Mouse (Mus musculus) embryonic facial prominence, embryonic 13.5 days (tissue): Measurements from ENCODE around the gene Fam129c. TPM values are rescaled to one million over a fixed set of nuclear protein-coding genes. Genes with fewer than 3 reads are reported as not detected.
A peak's percentile ranks its signal among the peaks of the same experiment; 100 is the strongest.

Experiments used
- ATAC-seq: fragments of 200-750 bp; cut with Nextera tagmentation; 2 replicates; pipeline ENCODE4 v1.8.0; 2017; ENCODE audit warnings: low read depth; ENCODE audit not compliant: insufficient number of reproducible peaks, insufficient read depth, low FRiP score, low TSS enrichment
- H3K27ac ChIP-seq: fragments of 300-500 bp; sonication (generic); 2 replicates; pipeline ENCODE4 v1.5.1; 2015; ENCODE audit warnings: moderate library complexity, mild to moderate bottlenecking, inconsistent platforms
- H3K27me3 ChIP-seq: fragments of 300-500 bp; sonication (generic); 2 replicates; pipeline ENCODE4 v1.6.1; 2015; ENCODE audit warnings: mild to moderate bottlenecking, inconsistent platforms
- H3K36me3 ChIP-seq: fragments of 300-500 bp; sonication (generic); 2 replicates; pipeline ENCODE4 v1.6.1; 2015; ENCODE audit warnings: mild to moderate bottlenecking, inconsistent platforms
- H3K4me1 ChIP-seq: fragments of 300-500 bp; sonication (generic); 2 replicates; pipeline ENCODE4 v1.6.1; 2015; ENCODE audit warnings: inconsistent platforms
- H3K4me2 ChIP-seq: fragments of 300-500 bp; sonication (generic); 2 replicates; pipeline ENCODE4 v1.6.1; 2015; ENCODE audit warnings: moderate library complexity, mild to moderate bottlenecking, inconsistent platforms
- H3K4me3 ChIP-seq: fragments of 300-500 bp; sonication (generic); 2 replicates; pipeline ENCODE4 v1.5.1; 2015; ENCODE audit warnings: mild to moderate bottlenecking, inconsistent platforms
- H3K9ac ChIP-seq: fragments of 300-500 bp; sonication (generic); 2 replicates; pipeline ENCODE4 v1.6.1; 2015; ENCODE audit warnings: mild to moderate bottlenecking, inconsistent platforms
- H3K9me3 ChIP-seq: fragments of 300-500 bp; sonication (generic); 2 replicates; pipeline ENCODE4 v1.6.1; 2016; ENCODE audit warnings: inconsistent platforms
- WGBS: fragments of 180-500 bp; shearing (Covaris S2); methylation state at CpG from one replicate; pipeline ENCODE4 v1.1.7; 2015; ENCODE audit warnings: mixed read lengths; 5-methylcytosine and 5-hydroxymethylcytosine counted together
- polyA plus RNA-seq: library from polyadenylated mRNA; unstranded; fragments of >200 nt; fragmentation: Nextera tagmentation; extraction: Ambion mirVana; gene quantifications from 2 replicates; pipeline ENCODE4 v1.2.1, GENCODE M21; 2015

Fam129c gene
- polyA plus RNA-seq, 1 experiment from 2014 or later, result 4.8 TPM

DNA sequence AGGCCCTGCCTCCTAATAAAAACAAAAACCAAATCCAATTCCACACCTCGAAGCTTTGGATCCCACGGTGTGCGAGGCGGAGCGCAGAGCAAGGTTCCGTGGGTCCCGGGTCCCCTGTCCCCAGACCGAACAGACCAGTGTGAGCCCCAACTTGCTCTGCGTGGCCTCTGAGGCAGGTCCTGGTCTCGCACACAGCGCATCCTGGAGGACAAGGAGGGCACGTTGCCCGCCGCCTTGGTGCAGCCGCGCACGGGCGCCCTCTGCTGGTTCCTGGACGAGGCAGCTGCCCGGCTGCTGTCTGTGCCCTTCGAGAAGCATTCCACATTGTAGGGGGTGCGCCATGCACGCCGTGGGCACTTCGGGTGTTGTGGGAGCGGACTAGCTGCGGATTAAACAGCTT lies 1.6 kb upstream of the Fam129c start:
- Histone ChIP-seq H3K27me3 (peaks cover 11% of the 10 kb centered on the region), H3K9me3 (no peaks in the 10 kb centered on the region), H3K4me1 (peaks cover 29% of the 10 kb centered on the region), H3K27ac (no peak overlapping the region), H3K36me3 (peaks cover 16% of the 10 kb centered on the region), H3K9ac (0 out of 2 replicates have a peak overlapping the region, but pooled peaks have one; percentile 27), H3K4me3 (no peak overlapping the region), H3K4me2 (peak overlapping the region; percentile 31)
- no peak for ATAC-seq
- WGBS, result 9% methylated on average over 27 of the region's 27 CpGs

DNA sequence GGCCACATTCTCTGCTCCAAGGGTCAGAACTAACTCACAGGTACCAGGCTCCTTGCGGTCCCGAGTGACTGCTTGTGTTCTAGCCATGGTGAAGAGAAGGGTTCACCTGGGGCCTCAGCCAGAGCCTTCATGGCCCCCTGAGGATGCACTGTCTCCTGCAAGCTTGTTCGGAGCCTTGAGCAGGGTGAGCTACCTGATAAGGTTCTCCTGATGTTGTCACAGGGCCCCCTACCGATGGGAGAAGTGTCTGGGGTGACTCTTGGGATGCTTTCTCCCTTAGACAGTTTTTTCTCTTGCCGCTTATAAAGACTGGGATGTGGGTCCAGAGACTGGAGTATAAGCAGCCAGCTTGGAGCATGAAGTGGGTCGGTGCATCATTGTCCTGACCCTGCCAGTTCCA lies 1.1 kb upstream of the Fam129c start:
- WGBS, result 53% methylated on average over 6 of the region's 6 CpGs
- no peak overlapping the region for H3K4me3 ChIP-seq
- ATAC-seq, result no peak

DNA sequence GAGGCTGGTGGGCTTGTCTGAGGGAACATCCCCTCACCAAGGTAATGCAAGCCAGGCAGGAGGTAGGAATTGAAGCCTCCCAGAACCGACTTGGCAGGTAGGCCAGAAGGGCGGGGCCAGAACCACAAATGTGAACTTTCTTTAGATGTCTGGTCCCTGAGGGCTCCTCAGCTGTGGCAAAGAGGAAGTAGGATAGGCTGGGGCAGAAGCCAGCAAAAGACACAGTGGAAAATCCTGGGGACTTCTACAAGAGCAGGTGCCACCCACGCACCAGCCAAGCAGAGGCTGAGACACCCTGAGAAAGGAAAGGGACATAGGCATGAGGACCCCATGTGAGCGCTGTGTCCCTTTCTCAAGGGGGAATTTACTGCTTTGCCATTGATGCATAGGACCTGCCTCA lies 650 bp upstream of the Fam129c start:
- H3K4me1 ChIP-seq, result peaks cover 25% of the 10 kb centered on the region
- no peak for ATAC-seq
- no peak overlapping the region for H3K27ac ChIP-seq
- peaks cover 18% of the 10 kb centered on the region for H3K27me3 ChIP-seq
- H3K9me3 ChIP-seq, result no peaks in the 10 kb centered on the region
- peaks cover 16% of the 10 kb centered on the region for H3K36me3 ChIP-seq
- 75% methylated on average over 4 of the region's 4 CpGs for whole genome bisulfite sequencing
- H3K4me2 ChIP-seq, result no peak overlapping the region
- H3K4me3 ChIP-seq, result no peak overlapping the region
- H3K9ac ChIP-seq, result no peak overlapping the region

More for the DNA sequence above, 1.1 kb upstream of the Fam129c start:
- H3K4me2 ChIP-seq, result peak overlapping the region; percentile 31
- H3K36me3 ChIP-seq, result peaks cover 16% of the 10 kb centered on the region
- H3K9me3 ChIP-seq, result no peaks in the 10 kb centered on the region
- H3K27ac ChIP-seq, result no peak overlapping the region
- peaks cover 14% of the 10 kb centered on the region for H3K27me3 ChIP-seq
- H3K9ac ChIP-seq, result 0 out of 2 replicates have a peak overlapping the region, but pooled peaks have one; percentile 27
- peaks cover 23% of the 10 kb centered on the region for H3K4me1 ChIP-seq

DNA sequence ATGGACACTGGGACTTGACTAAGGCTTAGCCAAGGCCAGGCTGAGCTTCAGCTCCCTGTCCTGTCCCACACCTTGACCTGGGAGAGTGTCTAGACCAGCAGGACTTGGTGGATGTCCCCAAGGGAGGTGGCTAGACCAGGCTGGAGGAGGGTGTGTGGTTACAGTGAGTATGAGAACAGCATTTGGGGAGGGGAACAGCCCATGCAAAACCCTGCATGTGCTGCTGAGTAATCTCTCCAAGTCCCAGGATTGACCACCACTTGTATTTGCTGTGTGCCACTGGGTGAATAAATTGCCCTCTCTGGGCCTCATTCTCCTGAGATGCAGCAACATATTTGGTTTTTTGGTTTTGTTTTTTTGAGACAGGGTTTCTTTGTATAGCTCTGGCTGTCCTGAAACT lies 927 bp downstream of the Fam129c start:
- ATAC-seq, result no peak
- no peaks in the 10 kb centered on the region for H3K9me3 ChIP-seq

DNA sequence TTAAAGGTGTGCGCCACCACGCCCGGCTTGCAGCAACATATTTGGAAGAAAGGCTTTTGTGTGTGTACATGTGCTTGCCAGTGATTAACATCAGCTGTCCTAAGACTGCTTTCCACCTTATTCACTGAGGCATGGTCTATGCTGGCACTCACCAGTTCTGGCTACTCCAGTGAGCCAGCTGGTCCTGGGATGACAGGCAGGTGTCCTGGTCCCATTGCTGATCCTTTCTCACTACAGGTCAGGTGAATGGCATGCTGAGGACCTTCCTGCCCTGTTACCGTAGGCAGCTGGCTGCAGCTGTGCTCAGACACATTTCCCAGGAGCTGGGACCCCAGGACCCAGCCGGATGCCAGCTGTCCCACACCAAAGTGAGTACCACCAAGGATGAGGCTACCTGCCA lies 1.4 kb downstream of the Fam129c start:
- H3K4me3 ChIP-seq, result no peak overlapping the region
- H3K4me1 ChIP-seq, result peaks cover 33% of the 10 kb centered on the region
- H3K27ac ChIP-seq, result no peak overlapping the region
- peaks cover 16% of the 10 kb centered on the region for H3K36me3 ChIP-seq
- H3K9me3 ChIP-seq, result no peaks in the 10 kb centered on the region
- H3K9ac ChIP-seq, result no peak overlapping the region
- H3K27me3 ChIP-seq, result peaks cover 39% of the 10 kb centered on the region
- H3K4me2 ChIP-seq, result no peak overlapping the region
- ATAC-seq, result no peak
- 93% methylated on average over 5 of the region's 5 CpGs for WGBS

More for the DNA sequence above, 927 bp downstream of the Fam129c start:
- no peak overlapping the region for H3K4me3 ChIP-seq
- H3K36me3 ChIP-seq, result peaks cover 16% of the 10 kb centered on the region
- H3K9ac ChIP-seq, result no peak overlapping the region
- H3K27ac ChIP-seq, result no peak overlapping the region
- peaks cover 34% of the 10 kb centered on the region for H3K27me3 ChIP-seq
- no peak overlapping the region for H3K4me2 ChIP-seq
- H3K4me1 ChIP-seq, result peaks cover 32% of the 10 kb centered on the region

DNA sequence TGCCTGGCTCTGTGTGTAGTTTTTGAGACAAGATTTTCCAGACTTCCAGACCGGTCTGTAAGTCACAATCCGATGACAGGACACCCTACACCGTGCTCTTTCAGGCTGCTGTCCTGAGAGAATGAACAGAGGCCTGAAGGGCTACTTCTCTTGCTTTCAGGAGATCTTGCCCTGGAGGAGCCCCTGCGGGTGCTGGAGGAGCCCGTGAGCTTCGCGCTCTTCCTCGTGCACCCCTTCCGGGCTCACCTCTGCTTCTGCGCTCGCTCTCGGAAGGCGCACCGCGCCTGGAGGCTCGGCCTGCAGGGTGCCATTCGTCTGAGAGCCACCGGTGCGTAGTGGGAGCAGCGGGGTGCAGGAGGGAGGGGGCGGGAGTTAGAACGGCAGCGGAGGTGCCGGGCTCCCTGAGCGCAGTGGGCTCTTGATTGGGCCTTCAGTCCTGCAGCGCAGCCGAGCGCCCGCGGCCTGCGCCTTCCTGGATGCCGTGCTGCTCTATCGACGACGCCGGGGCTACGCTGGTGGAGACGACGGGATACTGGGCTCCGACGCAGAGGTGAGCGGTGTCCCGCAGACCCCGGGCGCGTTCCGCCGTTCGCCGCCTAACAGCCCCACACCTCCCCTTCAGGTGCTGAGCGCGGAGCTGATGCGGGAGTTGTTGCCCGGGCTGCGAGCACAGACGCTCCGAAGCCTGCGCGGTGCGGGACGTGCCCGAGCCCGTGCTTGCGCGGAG lies 4.7 kb downstream of the Fam129c start:
- peak; percentile 27 for ATAC-seq
- Histone ChIP-seq H3K4me2 (peak overlapping the region; percentile 83), H3K27me3 (peaks cover 44% of the 10 kb centered on the region), H3K9me3 (no peaks in the 10 kb centered on the region), H3K27ac (no peak overlapping the region), H3K4me1 (peaks cover 21% of the 10 kb centered on the region), H3K36me3 (peaks cover 9% of the 10 kb centered on the region; the same call in 1 of the 2 replicates), H3K4me3 (peak overlapping the region; percentile 46), H3K9ac (peak overlapping the region; percentile 66)
- 2% methylated on average over 65 of the region's 65 CpGs for WGBS

DNA sequence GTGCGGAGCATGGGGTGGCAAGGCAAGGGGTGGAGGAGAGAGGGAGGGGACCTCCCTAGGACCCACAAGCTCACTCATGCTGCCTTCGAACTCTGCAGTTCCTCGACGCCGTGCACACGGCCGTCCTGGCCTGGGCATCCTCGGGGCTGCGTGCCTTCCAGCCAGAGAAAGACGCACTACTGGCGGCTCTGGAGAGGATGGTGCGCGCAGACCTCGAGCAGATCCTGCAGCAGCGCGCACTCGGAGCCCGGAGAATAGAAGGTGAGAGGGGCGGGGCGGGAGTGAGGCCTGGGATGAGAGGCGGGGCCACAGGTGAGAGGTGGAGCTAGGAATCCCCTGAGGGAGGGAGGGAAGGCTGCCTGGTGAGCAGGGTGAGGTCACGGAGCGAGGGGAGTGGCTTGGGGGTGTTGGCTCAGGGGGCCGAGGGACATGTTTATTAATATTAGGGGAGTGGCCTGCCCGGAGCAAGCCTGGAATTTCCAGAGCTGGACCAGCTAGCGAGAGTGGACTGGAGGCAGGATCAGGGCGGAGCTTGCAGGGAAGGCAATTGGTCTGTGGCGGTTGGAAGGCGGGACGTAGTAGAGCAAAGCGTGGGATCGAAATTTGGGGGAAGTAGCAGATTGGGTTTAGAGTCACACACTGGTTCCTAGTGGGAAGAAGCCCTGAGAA lies 5.4 kb downstream of the Fam129c start:
- peak overlapping the region; percentile 46 for H3K4me3 ChIP-seq
- peak overlapping the region; percentile 83 for H3K4me2 ChIP-seq
- ATAC-seq, result peak; percentile 72
- peaks cover 44% of the 10 kb centered on the region for H3K27me3 ChIP-seq
- peak overlapping the region; percentile 66 for H3K9ac ChIP-seq
- H3K27ac ChIP-seq, result no peak overlapping the region
- H3K4me1 ChIP-seq, result peaks cover 21% of the 10 kb centered on the region
- 2% methylated on average over 32 of the region's 32 CpGs for WGBS
- peaks cover 9% of the 10 kb centered on the region; the same call in 1 of the 2 replicates for H3K36me3 ChIP-seq
- no peaks in the 10 kb centered on the region for H3K9me3 ChIP-seq

DNA sequence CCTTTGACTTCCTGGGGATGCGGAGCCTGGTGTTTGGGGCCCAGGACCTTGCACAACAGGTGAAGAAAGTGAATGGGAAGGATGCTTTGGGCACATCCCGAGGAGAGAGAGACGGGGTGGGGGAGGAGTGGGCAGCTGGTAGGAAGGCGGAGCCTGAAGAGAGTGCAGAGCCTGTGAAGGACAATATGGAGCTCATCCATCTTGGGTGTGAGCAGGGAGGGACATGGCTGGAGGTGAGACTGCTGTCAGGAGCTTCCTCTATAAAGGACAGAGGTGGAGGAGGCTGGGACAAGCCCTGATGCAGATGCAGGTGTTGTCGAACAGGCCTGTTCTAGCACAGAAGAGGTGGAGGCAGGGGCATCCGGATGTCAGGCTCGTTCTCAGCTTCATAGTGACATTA lies 6.6 kb downstream of the Fam129c start:
- H3K36me3 ChIP-seq, result peaks cover 9% of the 10 kb centered on the region; the same call in 1 of the 2 replicates
- WGBS, result 62% methylated on average over 7 of the region's 7 CpGs
- no peak overlapping the region for H3K4me2 ChIP-seq
- H3K9ac ChIP-seq, result 0 out of 2 replicates have a peak overlapping the region, but pooled peaks have one; percentile 3
- peaks cover 21% of the 10 kb centered on the region for H3K4me1 ChIP-seq
- no peaks in the 10 kb centered on the region for H3K9me3 ChIP-seq
- ATAC-seq, result no peak
- H3K27me3 ChIP-seq, result peaks cover 44% of the 10 kb centered on the region
- H3K27ac ChIP-seq, result no peak overlapping the region
- H3K4me3 ChIP-seq, result no peak overlapping the region

DNA sequence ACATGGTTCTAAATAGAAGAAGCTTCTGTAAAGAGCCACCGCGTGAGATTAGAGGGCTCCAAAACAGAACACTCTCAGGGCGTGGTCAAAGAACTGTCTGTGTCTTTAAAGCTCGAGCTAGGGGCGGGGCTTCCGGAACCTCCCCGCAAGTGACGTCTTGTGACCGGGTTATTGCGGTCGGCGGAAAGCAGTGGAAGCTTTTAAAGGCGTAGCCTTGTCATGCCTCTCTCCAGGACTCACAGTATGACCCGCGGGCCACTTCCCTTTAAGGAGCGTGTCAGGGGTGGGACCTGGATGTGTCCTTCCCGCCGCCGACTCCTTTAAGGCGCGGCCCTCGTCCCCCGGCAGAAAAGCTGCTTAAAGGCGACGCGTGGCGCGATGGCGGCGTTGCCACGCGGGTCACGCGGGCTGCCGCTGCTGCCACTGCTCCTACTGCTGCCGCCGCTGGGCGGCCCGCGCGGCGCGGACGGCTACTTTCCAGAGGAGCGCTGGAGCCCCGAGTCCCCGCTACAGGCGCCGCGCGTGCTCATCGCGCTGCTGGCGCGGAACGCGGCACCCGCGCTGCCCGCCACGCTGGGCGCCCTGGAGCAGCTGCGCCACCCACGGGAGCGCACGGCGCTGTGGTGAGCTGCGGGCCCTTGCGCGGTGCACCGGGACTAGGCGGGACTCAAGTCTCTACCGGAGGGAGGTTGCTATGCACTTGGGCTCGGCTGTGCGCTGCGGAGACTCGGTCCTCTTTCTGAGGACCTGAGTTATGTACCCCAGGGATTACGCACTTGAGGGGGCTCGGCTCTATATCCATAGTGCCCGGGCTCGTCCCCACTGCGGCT lies 13.6 kb downstream of the Fam129c start, which contains the start of gene Colgalt1:
Colgalt1 (plus strand) TSS at position 177 of the 830 bp plus-strand sequence.
- H3K4me3 ChIP-seq, result peak within 1 kb of the TSS; percentile 94
- H3K9ac ChIP-seq, result peak within 1 kb of the TSS; percentile 90
- peaks cover 19% of the 10 kb centered on the region for H3K4me1 ChIP-seq
- peaks cover 33% of the 10 kb centered on the region for H3K36me3 ChIP-seq
- no peaks in the 10 kb centered on the region for H3K27me3 ChIP-seq
- H3K27ac ChIP-seq, result peak within 1 kb of the TSS; percentile 91
- ATAC-seq, result peak; percentile 98
- peak within 1 kb of the TSS; percentile 66 for H3K4me2 ChIP-seq
- WGBS, result under 1% methylated on average over 82 of the region's 82 CpGs
- H3K9me3 ChIP-seq, result no peaks in the 10 kb centered on the region

DNA sequence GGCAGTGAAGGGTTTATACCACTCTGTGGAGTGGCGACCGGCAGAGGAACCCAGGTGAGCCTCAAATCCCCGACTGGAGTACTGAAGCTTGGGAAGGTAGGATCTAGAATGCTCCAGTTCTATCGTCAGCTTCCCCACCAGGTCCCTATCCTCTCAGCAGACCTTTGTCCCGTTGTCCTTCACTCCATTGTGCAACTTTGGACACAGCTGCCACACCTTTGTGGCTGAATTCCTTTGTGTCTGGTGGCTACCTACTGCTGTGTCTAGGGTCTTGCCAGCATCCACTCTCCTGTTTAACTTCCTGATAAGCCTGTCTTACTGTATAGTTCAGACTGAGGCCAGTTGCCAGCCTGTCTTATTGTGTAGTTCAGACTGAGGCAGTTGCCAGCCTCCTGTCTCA lies 14.7 kb downstream of the Fam129c start:
- H3K4me3 ChIP-seq, result peak overlapping the region; percentile 94
- no peak overlapping the region for H3K27ac ChIP-seq
- 47% methylated on average over 5 of the region's 5 CpGs for WGBS
- H3K4me2 ChIP-seq, result peak overlapping the region; percentile 66
- H3K4me1 ChIP-seq, result peaks cover 19% of the 10 kb centered on the region
- H3K9ac ChIP-seq, result peak overlapping the region; percentile 90
- H3K9me3 ChIP-seq, result no peaks in the 10 kb centered on the region
- H3K27me3 ChIP-seq, result no peaks in the 10 kb centered on the region
- H3K36me3 ChIP-seq, result peaks cover 44% of the 10 kb centered on the region
- ATAC-seq, result no peak

DNA sequence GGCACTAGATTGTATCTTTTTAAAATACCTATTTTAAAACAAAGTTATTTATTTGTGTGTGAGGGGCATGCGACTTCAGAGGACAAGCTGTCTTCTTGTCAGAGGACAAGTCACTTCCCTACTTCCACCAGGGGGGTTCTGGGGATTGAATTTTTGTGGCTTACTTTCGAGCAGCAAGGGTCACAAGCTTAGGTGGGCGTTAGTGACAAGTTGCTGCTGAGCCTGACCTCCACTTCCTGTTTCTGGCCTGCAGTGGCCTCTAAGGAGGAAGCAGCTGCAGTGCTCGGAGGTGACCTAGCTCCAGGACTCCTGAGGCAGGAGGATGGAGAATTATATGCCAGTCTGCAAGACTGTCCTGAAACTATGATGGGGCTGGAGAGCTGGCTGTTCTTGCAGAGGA lies 16.0 kb downstream of the Fam129c start:
- no peak for ATAC-seq
- Histone ChIP-seq H3K4me1 (peaks cover 19% of the 10 kb centered on the region), H3K27me3 (no peaks in the 10 kb centered on the region), H3K27ac (no peak overlapping the region), H3K36me3 (peaks cover 57% of the 10 kb centered on the region), H3K9me3 (no peaks in the 10 kb centered on the region), H3K4me2 (no peak overlapping the region), H3K9ac (no peak overlapping the region), H3K4me3 (no peak overlapping the region)
- WGBS, result 44% methylated on average over 4 of the region's 4 CpGs
